Mouse (Mus musculus) stomach, postnatal 0 days (tissue): ENCODE data around the gene Dmd.

Experiments used
- CTCF ChIP-seq: IDR thresholded peaks from 2 replicates; pipeline ENCODE4 v1.5.1; 2016; ENCODE audit warnings: antibody characterized with exemption, low read depth, mild to moderate bottlenecking, moderate library complexity
- EP300 ChIP-seq: optimal IDR thresholded peaks from 2 replicates; pipeline ENCODE3; 2016; ENCODE audit warnings: antibody characterized with exemption

DNA sequence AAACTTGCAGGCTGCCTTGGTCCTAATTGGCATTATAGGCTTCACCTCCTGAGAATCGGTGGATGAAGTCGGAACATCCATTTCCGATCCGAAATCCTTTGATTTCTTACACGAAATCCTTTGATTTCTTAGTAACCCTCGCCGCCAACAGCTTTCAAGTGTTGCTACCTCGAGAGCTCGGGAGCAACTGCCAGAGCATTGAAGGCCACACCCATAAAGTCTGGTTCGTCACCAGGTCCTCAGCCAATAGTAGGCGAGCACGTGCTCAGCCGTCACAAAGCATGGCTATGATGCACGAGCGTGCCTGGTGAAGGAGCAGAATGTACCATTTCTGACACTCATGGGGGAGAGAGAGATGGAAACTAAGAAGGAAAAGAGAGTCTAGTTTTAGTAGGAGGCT lies 538.9 kb downstream of the Dmd start, which contains the start of gene Tsga8:
- TF ChIP-seq CTCF = no peak
- TF ChIP-seq EP300 = no peak
